Mouse (Mus musculus) liver, embryonic 16.5 days (tissue): ENCODE data around the gene Slc8b1. TPM values are rescaled to one million over a fixed set of nuclear protein-coding genes. Genes with fewer than 3 reads are reported as not detected.

Experiments used
- ATAC-seq: fragments of 200-750 bp; cut with Nextera tagmentation; 2 replicates; pipeline ENCODE4 v1.8.0; 2017; ENCODE audit warnings: low read depth, mild to moderate bottlenecking, moderate number of reproducible peaks, moderate library complexity
- H3K27ac ChIP-seq: fragments of 300-500 bp; sonication (generic); 2 replicates; pipeline ENCODE4 v1.5.1; 2014; ENCODE audit warnings: mild to moderate bottlenecking, low read length
- H3K27me3 ChIP-seq: fragments of 300-500 bp; sonication (generic); 2 replicates; pipeline ENCODE4 v1.6.1; 2014; ENCODE audit warnings: low read depth, low read length, mixed read lengths; ENCODE audit not compliant: control insufficient read depth, insufficient read depth
- H3K36me3 ChIP-seq: fragments of 300-500 bp; sonication (generic); 2 replicates; pipeline ENCODE4 v1.6.1; 2014; ENCODE audit warnings: mild to moderate bottlenecking; ENCODE audit not compliant: control insufficient read depth, insufficient read depth
- H3K4me1 ChIP-seq: fragments of 300-500 bp; sonication (generic); 2 replicates; pipeline ENCODE4 v1.6.1; 2014; ENCODE audit warnings: low read depth, low read length, mixed read lengths; ENCODE audit not compliant: control insufficient read depth
- H3K4me2 ChIP-seq: fragments of 300-500 bp; sonication (generic); 2 replicates; pipeline ENCODE4 v1.6.1; 2014; ENCODE audit warnings: low read depth, low read length, mixed read lengths
- H3K4me3 ChIP-seq: fragments of 300-500 bp; sonication (generic); 2 replicates; pipeline ENCODE4 v1.5.1; 2014; ENCODE audit warnings: low read depth, mild to moderate bottlenecking, low read length
- H3K9ac ChIP-seq: fragments of 300-500 bp; sonication (generic); 2 replicates; pipeline ENCODE4 v1.6.1; 2014; ENCODE audit warnings: low read depth, low read length
- H3K9me3 ChIP-seq: fragments of 300-500 bp; sonication (generic); replicated peaks from 2 replicates; pipeline ENCODE4 v1.6.1; 2016; ENCODE audit warnings: low read length; ENCODE audit not compliant: control insufficient read depth
- WGBS: fragments of 180-500 bp; shearing (Covaris S2); extraction: QIAGEN DNeasy Blood & Tissue Kit; methylation state at CpG from one replicate; pipeline ENCODE4 v1.1.7; 2014; ENCODE audit not compliant: insufficient replicate concordance; 5-methylcytosine and 5-hydroxymethylcytosine counted together
- polyA plus RNA-seq: library from polyadenylated mRNA; unstranded; fragments of >200 nt; fragmentation: Nextera tagmentation; extraction: Ambion mirVana; gene quantifications from 2 replicates; pipeline ENCODE4 v1.2.1, GENCODE M21; 2015

Slc8b1 gene
- polyA plus RNA-seq, 1 experiment from 2014 or later: 9.2 TPM

DNA sequence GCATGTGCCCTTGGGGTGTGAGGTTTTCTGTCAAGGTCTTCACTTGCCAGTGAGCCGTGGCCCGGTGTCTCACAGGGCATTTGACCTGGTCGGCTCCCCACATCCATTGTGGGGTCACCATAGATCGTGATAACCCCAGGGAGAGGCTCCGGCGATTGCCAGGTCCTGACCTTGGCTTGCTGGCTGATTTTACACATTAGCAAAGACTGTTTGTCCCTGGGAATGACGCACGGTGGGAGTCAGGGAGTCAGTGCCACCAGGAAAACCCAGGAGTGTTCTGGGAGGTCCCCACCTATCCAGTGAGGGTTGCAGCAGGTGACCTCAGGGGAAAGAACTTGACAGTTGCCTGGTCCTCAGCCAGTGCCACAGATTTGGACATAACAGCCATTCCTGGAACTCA is 38.2 kb upstream of the Slc8b1 start, which contains the start of gene Sdsl:
TSS of gene Sdsl (minus strand) at position 41 of the 400 bp plus-strand sequence.
- 54% methylated on average over 8 of the region's 8 CpGs for WGBS
- ATAC-seq: no peak
- H3K27ac ChIP-seq: no peak within 1 kb of the TSS
- H3K4me3 ChIP-seq: no peak within 1 kb of the TSS
- no peak within 1 kb of the TSS for H3K4me2 ChIP-seq
- H3K4me1 ChIP-seq: no peaks in the 10 kb centered on the region; the same call in 1 of the 2 replicates
- no peak within 1 kb of the TSS for H3K9ac ChIP-seq
- H3K27me3 ChIP-seq: peaks cover 7% of the 10 kb centered on the region
- no peaks in the 10 kb centered on the region for H3K9me3 ChIP-seq
- H3K36me3 ChIP-seq: no peaks in the 10 kb centered on the region

DNA sequence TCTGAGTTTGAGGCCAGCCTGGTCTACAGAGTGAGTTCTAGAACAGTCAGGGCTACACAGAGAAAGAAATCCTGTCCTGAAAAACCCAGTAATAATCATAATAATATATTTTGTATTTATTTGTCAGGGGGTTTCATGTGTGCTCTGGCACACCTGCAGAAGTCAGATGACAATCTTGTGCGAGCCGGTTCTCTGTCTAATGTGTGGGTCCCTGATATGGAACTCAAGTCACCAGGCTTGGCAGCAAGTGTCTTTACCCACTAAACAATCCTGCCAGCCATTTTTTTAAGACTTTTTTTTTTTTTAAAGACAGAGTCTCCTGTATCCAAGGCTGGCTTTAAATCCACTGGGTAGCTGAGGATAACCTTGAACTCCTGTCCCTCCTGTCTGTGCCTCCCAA is 37.6 kb upstream of the Slc8b1 start:
- Histone ChIP-seq H3K4me1 (no peaks in the 10 kb centered on the region; the same call in 1 of the 2 replicates), H3K27ac (no peak overlapping the region), H3K9ac (no peak overlapping the region), H3K27me3 (peaks cover 9% of the 10 kb centered on the region), H3K4me2 (no peak overlapping the region), H3K36me3 (no peaks in the 10 kb centered on the region), H3K4me3 (no peak overlapping the region), H3K9me3 (no peaks in the 10 kb centered on the region)
- no peak for ATAC-seq
- WGBS: 46% methylated on average over 2 of the region's 2 CpGs

DNA sequence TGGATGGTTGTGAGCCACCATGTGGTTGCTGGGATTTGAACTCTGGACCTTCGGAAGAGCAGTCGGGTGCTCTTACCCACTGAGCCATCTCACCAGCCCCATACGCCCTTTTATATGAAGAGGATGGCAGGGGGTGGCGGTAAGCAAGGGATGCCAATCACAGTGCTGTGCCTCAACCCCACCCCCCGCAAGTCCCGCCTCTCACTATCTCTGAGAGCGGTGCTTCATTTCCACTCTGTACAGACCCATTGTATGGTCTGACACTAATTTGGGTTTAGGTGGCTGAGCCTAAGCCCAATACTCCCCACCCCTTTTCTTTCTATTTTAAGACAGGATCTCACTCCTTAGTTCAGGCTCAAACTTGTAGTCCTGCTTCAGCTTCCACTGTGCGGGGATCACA is 35.1 kb upstream of the Slc8b1 start:
- Histone ChIP-seq H3K9me3 (no peaks in the 10 kb centered on the region), H3K27me3 (peaks cover 9% of the 10 kb centered on the region), H3K9ac (no peak overlapping the region), H3K4me2 (no peak overlapping the region), H3K27ac (no peak overlapping the region), H3K4me1 (no peaks in the 10 kb centered on the region), H3K36me3 (no peaks in the 10 kb centered on the region), H3K4me3 (no peak overlapping the region)
- 46% methylated on average over 8 of the region's 8 CpGs for WGBS
- ATAC-seq: no peak

DNA sequence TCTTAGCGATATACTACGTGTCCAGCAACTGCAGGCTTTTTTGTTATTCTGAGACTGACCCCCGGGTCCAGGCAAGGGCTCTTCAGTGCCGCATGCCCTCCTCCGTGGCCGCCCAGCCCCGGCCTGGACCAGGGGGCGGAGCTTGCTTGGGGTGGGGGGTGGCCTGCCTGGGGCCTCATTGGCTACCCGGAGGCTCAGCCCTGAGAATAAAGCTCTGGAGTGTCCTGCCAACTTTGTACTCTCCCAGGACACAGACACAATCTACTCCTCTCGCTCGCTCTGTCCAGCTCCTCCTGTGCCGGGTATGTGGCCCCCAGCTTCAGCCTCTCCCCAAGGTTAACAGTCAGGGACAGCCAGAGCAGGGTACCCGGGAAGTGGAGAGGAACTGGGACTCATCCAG is 34.7 kb upstream of the Slc8b1 start, which contains the start of gene Sds:
TSS of gene Sds (plus strand) at position 231 of the 400 bp plus-strand sequence.
- no peaks in the 10 kb centered on the region for H3K9me3 ChIP-seq
- H3K36me3 ChIP-seq: no peaks in the 10 kb centered on the region
- H3K4me2 ChIP-seq: no peak within 1 kb of the TSS
- 20% methylated on average over 13 of the region's 13 CpGs for WGBS
- no peak within 1 kb of the TSS for H3K4me3 ChIP-seq
- no peak for ATAC-seq
- no peaks in the 10 kb centered on the region for H3K4me1 ChIP-seq
- peaks cover 9% of the 10 kb centered on the region for H3K27me3 ChIP-seq
- no peak within 1 kb of the TSS for H3K9ac ChIP-seq
- H3K27ac ChIP-seq: no peak within 1 kb of the TSS

DNA sequence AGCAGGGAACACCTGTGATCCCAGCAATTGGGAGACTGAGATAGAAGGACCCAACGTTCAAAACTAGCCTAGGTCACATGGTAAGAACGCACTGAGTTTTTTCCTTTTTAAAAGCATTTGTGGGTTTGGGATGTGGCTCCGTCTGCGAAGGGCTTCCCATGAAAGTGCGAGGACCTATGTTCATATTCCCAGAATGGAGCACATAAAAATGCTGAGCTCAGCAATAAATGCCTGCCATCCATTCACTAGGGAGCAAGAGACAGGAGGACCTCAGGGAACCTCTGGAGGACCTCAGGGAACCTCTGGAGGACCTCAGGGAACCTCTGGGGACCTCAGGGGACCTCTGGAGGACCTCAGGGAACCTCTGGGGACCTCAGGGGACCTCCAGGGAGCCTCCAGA is 33.0 kb upstream of the Slc8b1 start:
- 67% methylated on average over 5 of the region's 5 CpGs for WGBS
- no peaks in the 10 kb centered on the region for H3K9me3 ChIP-seq
- ATAC-seq: no peak
- no peak overlapping the region for H3K9ac ChIP-seq
- no peak overlapping the region for H3K27ac ChIP-seq
- H3K36me3 ChIP-seq: no peaks in the 10 kb centered on the region
- H3K4me1 ChIP-seq: no peaks in the 10 kb centered on the region
- H3K27me3 ChIP-seq: peaks cover 9% of the 10 kb centered on the region
- H3K4me3 ChIP-seq: no peak overlapping the region
- H3K4me2 ChIP-seq: no peak overlapping the region

DNA sequence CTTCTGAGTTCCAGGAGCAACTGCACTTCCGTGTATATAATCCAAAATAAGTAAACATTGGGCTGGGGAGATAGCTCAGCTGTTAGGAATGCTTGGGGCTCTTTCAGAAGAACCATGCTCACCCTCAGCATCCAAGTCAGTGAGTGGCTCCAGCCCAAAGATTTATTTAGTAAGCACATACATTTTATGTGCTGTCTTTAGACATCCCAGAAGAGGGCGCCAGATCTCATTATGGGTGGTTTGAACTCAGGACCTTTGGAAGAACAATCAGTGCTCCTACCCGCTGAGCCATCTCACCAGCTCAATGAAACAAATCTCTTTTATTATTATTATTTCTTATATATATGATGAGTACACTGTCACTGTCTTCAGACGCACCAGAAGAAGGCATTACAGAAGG is 31.4 kb upstream of the Slc8b1 start:
- WGBS: 52% methylated on average over 4 of the region's 4 CpGs
- no peak overlapping the region for H3K4me3 ChIP-seq
- H3K9ac ChIP-seq: no peak overlapping the region
- H3K9me3 ChIP-seq: no peaks in the 10 kb centered on the region
- no peaks in the 10 kb centered on the region for H3K4me1 ChIP-seq
- no peaks in the 10 kb centered on the region for H3K36me3 ChIP-seq
- H3K4me2 ChIP-seq: no peak overlapping the region
- H3K27ac ChIP-seq: no peak overlapping the region
- no peak for ATAC-seq
- H3K27me3 ChIP-seq: peaks cover 9% of the 10 kb centered on the region

DNA sequence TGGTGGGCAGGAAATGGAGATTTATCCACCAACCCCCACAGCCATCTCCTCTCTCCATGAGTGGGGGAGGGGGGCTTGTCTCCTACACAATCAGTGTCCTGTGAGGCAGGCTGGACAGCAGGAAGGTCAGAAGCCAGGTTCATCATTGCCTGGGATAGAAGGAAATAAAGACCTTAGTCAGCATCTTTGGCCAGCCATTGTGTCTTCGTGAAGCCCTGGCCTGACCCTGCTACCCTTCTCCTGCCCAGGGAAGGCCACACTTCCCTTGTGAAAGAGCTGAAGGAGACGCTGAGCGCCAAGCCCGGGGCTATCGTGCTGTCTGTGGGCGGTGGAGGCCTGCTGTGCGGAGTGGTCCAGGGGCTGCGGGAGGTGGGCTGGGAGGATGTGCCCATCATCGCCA is 29.8 kb upstream of the Slc8b1 start:
- H3K4me3 ChIP-seq: no peak overlapping the region
- 68% methylated on average over 9 of the region's 9 CpGs for WGBS

DNA sequence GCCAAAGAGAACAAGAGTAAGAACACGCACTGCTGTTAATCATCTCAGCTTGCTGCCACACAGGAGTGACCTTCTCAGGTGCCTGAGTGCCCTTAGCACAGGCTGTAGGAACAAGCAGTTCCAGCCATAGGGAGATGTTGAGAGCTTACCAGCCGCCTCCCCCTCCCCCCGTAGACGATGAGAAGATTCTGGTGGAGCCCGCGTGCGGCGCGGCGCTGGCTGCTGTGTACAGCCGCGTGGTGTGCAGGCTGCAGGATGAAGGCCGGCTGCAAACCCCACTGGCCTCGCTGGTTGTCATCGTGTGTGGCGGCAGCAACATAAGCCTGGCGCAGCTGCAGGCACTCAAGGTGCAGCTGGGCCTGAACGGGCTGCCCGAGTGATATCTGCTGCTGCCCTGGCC is 27.6 kb upstream of the Slc8b1 start:
- no peak for ATAC-seq
- Histone ChIP-seq H3K27ac (no peak overlapping the region), H3K4me1 (no peaks in the 10 kb centered on the region), H3K9me3 (no peaks in the 10 kb centered on the region), H3K36me3 (no peaks in the 10 kb centered on the region; the same call in 1 of the 2 replicates), H3K9ac (no peak overlapping the region), H3K27me3 (no peaks in the 10 kb centered on the region; the same call in 1 of the 2 replicates), H3K4me2 (no peak overlapping the region), H3K4me3 (no peak overlapping the region)
- WGBS: 87% methylated on average over 19 of the region's 19 CpGs

More for the DNA sequence above, 29.8 kb upstream of the Slc8b1 start:
- ATAC-seq: no peak
- Histone ChIP-seq H3K36me3 (no peaks in the 10 kb centered on the region; the same call in 1 of the 2 replicates), H3K9me3 (no peaks in the 10 kb centered on the region), H3K27ac (no peak overlapping the region), H3K27me3 (peaks cover 9% of the 10 kb centered on the region), H3K4me1 (no peaks in the 10 kb centered on the region), H3K9ac (no peak overlapping the region), H3K4me2 (no peak overlapping the region)

DNA sequence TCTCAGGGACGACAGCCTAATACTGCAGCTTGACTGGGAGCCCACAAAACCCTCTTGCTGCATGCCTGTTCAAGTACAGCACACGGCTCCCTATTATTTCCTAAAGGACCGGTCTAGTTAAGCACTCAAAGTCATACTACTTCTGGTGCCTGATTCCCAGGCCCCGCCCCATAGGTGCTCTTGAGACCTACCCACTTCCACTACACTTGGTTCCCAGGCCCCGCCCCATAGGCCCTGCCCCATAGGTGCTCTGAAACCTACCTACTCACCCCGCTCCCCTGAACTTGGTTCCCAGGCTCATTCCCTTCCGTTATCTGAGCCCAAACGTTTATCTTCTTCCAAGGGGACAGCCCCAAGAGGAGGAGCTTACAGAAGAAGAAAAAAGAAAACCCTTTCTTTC is 23.1 kb upstream of the Slc8b1 start:
- H3K4me2 ChIP-seq: no peak overlapping the region
- H3K9ac ChIP-seq: no peak overlapping the region
- no peaks in the 10 kb centered on the region; the same call in none of the 2 replicates for H3K36me3 ChIP-seq
- 75% methylated on average over 8 of the region's 8 CpGs for WGBS
- H3K9me3 ChIP-seq: no peaks in the 10 kb centered on the region
- no peak for ATAC-seq
- H3K4me1 ChIP-seq: no peaks in the 10 kb centered on the region
- no peak overlapping the region for H3K4me3 ChIP-seq
- no peak overlapping the region for H3K27ac ChIP-seq
- H3K27me3 ChIP-seq: no peaks in the 10 kb centered on the region
